19 mouse cellular contexts compared by ENCODE assay signal in genomic region chr1:80236951-80237702, GRCm38 (mm10). TPM values are rescaled to one million over a fixed set of nuclear protein-coding genes. Genes with fewer than 3 reads are reported as not detected.
DNase-seq lines count a peak whose midpoint lies in the region; ATAC-seq lines count a peak whose summit lies in the region.
"Had no signal": no experiment of that assay in that cellular context is flagged by ENCODE, and none has a peak within 500 bp of the region (broad histone marks: within the 10 kb centered on the region; RNA-seq: fewer than 3 reads in every experiment).

No protein-coding gene starts in this region.

- H3K4me3 ChIP-seq in hindbrain, embryonic 11.5 days (ENCODE audit: low read depth, low read length) = no peak overlapping the region
- H3K4me3 ChIP-seq in hindbrain, embryonic 13.5 days = no peak overlapping the region
- H3K4me3 ChIP-seq in neural tube, embryonic 11.5 days (ENCODE audit: low read depth, low read length) = no peak overlapping the region
- H3K4me3 ChIP-seq in forebrain, embryonic 16.5 days (replicated peaks; ENCODE audit: low read length) = no peak overlapping the region
- H3K4me3 ChIP-seq: heart, embryonic 13.5 days; hindbrain, embryonic 15.5 days; myocyte had no signal

- H3K4me1 ChIP-seq in hindbrain, embryonic 11.5 days (replicated peaks; ENCODE audit: control insufficient read depth, insufficient read depth, low read length) = no peaks in the 10 kb centered on the region
- peaks cover 4% of the 10 kb centered on the region; the same call in 1 of the 2 replicates for H3K4me1 ChIP-seq in hindbrain, embryonic 13.5 days (replicated peaks)
- no peaks in the 10 kb centered on the region for H3K4me1 ChIP-seq in neural tube, embryonic 11.5 days (ENCODE audit: control insufficient read depth, insufficient read depth, low read length)
- H3K4me1 ChIP-seq in forebrain, embryonic 16.5 days (replicated peaks; ENCODE audit: control insufficient read depth, insufficient read depth, low read length) = peaks cover 7% of the 10 kb centered on the region; the same call in 1 of the 2 replicates
- H3K4me1 ChIP-seq: heart, embryonic 13.5 days; hindbrain, embryonic 15.5 days had no signal

- H3K9ac ChIP-seq in hindbrain, embryonic 11.5 days (ENCODE audit: low read depth, low read length) = no peak overlapping the region
- no peak overlapping the region for H3K9ac ChIP-seq in hindbrain, embryonic 13.5 days
- H3K9ac ChIP-seq in neural tube, embryonic 11.5 days (ENCODE audit: low read length) = no peak overlapping the region
- no peak overlapping the region for H3K9ac ChIP-seq in forebrain, embryonic 16.5 days (replicated peaks; ENCODE audit: low read depth, low read length)
- H3K9ac ChIP-seq: heart, embryonic 13.5 days; hindbrain, embryonic 15.5 days had no signal

- H3K36me3 ChIP-seq in hindbrain, embryonic 11.5 days (ENCODE audit: control insufficient read depth, insufficient read depth, low read length) = no peaks in the 10 kb centered on the region
- no peaks in the 10 kb centered on the region for H3K36me3 ChIP-seq in hindbrain, embryonic 13.5 days
- H3K36me3 ChIP-seq in neural tube, embryonic 11.5 days (ENCODE audit: control insufficient read depth, insufficient read depth, low read length) = no peaks in the 10 kb centered on the region
- no peaks in the 10 kb centered on the region for H3K36me3 ChIP-seq in forebrain, embryonic 16.5 days (ENCODE audit: control insufficient read depth, insufficient read depth)
- H3K36me3 ChIP-seq: heart, embryonic 13.5 days; hindbrain, embryonic 15.5 days had no signal

- H3K27me3 ChIP-seq in hindbrain, embryonic 11.5 days (ENCODE audit: control insufficient read depth, insufficient read depth, low read length) = no peaks in the 10 kb centered on the region
- 0 out of 2 replicates have a peak, but pooled peaks cover 6% of the 10 kb centered on the region for H3K27me3 ChIP-seq in hindbrain, embryonic 13.5 days
- no peaks in the 10 kb centered on the region for H3K27me3 ChIP-seq in neural tube, embryonic 11.5 days (ENCODE audit: control insufficient read depth, insufficient read depth, low read length)
- H3K27me3 ChIP-seq in forebrain, embryonic 16.5 days (replicated peaks; ENCODE audit: control insufficient read depth, insufficient read depth, low read length) = no peaks in the 10 kb centered on the region; the same call in 1 of the 2 replicates
- H3K27me3 ChIP-seq: heart, embryonic 13.5 days; hindbrain, embryonic 15.5 days had no signal

- no peak overlapping the region for H3K27ac ChIP-seq in hindbrain, embryonic 11.5 days (ENCODE audit: low read depth, low read length)
- no peak overlapping the region for H3K27ac ChIP-seq in hindbrain, embryonic 13.5 days
- H3K27ac ChIP-seq in neural tube, embryonic 11.5 days (ENCODE audit: low read depth, low read length) = no peak overlapping the region
- no peak overlapping the region for H3K27ac ChIP-seq in forebrain, embryonic 16.5 days (ENCODE audit: low read length)
- H3K27ac ChIP-seq: heart, embryonic 13.5 days; hindbrain, embryonic 15.5 days; macrophage had no signal

- H3K9me3 ChIP-seq in hindbrain, embryonic 11.5 days (ENCODE audit: control insufficient read depth, low read length) = no peaks in the 10 kb centered on the region
- H3K9me3 ChIP-seq in hindbrain, embryonic 13.5 days = no peaks in the 10 kb centered on the region
- no peaks in the 10 kb centered on the region for H3K9me3 ChIP-seq in neural tube, embryonic 11.5 days (ENCODE audit: control insufficient read depth, low read length)
- no peaks in the 10 kb centered on the region for H3K9me3 ChIP-seq in forebrain, embryonic 16.5 days (ENCODE audit: control insufficient read depth, low read length)
- H3K9me3 ChIP-seq: heart, embryonic 13.5 days; hindbrain, embryonic 15.5 days had no signal

- peak; percentile 25 for DNase-seq in hindbrain, embryonic 11.5 days (ENCODE audit: low spot score)
- no peak for DNase-seq in neural tube, embryonic 11.5 days (ENCODE audit: low spot score)
- DNase-seq in neural tube, embryonic 10.5 days (ENCODE audit: extremely low spot score, low spot score) = no peak
- DNase-seq in c-Kit-positive CD71-positive TER-119-positive erythroid progenitor cells, embryonic 14.5 days (ENCODE audit: low spot score) = no peak
- DNase-seq in adrenal gland, adult (ENCODE audit: inconsistent age in 2 of 2, low spot score in 1 of 2) = no peak
- DNase-seq: adrenal gland, postnatal 25 days; B cell, adult 2 months; cerebellum, adult 9-11 months; embryo, embryonic 11 days; kidney, postnatal 25 days; right cerebral cortex, postnatal 14 days; thymus, postnatal 25 days had no signal

- WGBS in hindbrain, embryonic 11.5 days = 52% methylated on average over 11 of the region's 11 CpGs
- WGBS in hindbrain, embryonic 13.5 days = 38% methylated on average over 11 of the region's 11 CpGs
- 53% methylated on average over 11 of the region's 11 CpGs for WGBS in neural tube, embryonic 11.5 days
- 27% methylated on average over 11 of the region's 11 CpGs for WGBS in forebrain, embryonic 16.5 days

- H3K4me2 ChIP-seq in hindbrain, embryonic 11.5 days (replicated peaks; ENCODE audit: low read depth, low read length) = no peak overlapping the region
- no peak overlapping the region for H3K4me2 ChIP-seq in hindbrain, embryonic 13.5 days
- H3K4me2 ChIP-seq in neural tube, embryonic 11.5 days (ENCODE audit: low read depth) = no peak overlapping the region
- no peak overlapping the region for H3K4me2 ChIP-seq in forebrain, embryonic 16.5 days (ENCODE audit: low read length)
- H3K4me2 ChIP-seq: heart, embryonic 13.5 days; hindbrain, embryonic 15.5 days; liver, embryonic 11.5 days had no signal

- peak; percentile 58; the same call in 1 of the 2 replicates for ATAC-seq in hindbrain, embryonic 11.5 days (ENCODE audit: low FRiP score)
- no peak for ATAC-seq in hindbrain, embryonic 13.5 days (ENCODE audit: low FRiP score)
- ATAC-seq in neural tube, embryonic 11.5 days (ENCODE audit: insufficient read depth, low FRiP score, low TSS enrichment) = 0 out of 2 replicates have a peak, but pooled peaks have one; percentile 45
- ATAC-seq in forebrain, embryonic 16.5 days = peak; percentile 53; the same call in 1 of the 2 replicates

RNA-seq across cellular contexts. Expression of gene Fam124b, which starts 18.9 kb away (rescaled TPM):
- polyA plus RNA-seq in hindbrain, embryonic 11.5 days (2014; fragmentation: Nextera tagmentation; extraction: Ambion mirVana) = 0.40 and 0.46 TPM in 2 replicates
- polyA plus RNA-seq in hindbrain, embryonic 13.5 days (2015; fragmentation: Nextera tagmentation; extraction: Ambion mirVana) = 0.54 and 0.64 TPM in 2 replicates
- 0.69 and 0.96 TPM in 2 replicates for polyA plus RNA-seq in neural tube, embryonic 11.5 days (2014; fragmentation: Nextera tagmentation; extraction: Ambion mirVana)
- 0.52 and 0.63 TPM in 2 replicates for polyA plus RNA-seq in forebrain, embryonic 16.5 days (2015; fragmentation: Nextera tagmentation; extraction: Ambion mirVana)
- polyA plus RNA-seq: liver, embryonic 11.5 days; macrophage had no signal
